Mouse (Mus musculus): ENCODE results near the gene Safb.

DNA sequence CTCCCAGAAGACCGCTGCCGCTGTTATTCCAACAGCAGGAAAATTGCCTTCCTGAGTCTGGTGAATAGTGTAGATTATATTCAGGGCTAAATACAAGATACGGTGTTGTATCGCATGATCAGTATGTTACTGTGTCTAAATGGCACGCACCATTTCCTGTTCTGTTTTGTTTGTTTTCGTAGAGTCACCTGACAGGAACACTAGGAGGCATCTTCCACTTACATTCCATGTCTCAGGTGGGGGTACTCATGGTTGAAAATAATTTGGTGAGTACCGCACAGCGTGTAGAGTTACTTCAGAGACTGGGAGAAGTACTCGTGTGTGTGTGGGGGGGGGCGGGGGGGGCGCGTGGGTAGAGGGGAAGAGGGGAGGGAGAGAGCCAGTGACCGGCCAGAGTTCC lies 62.9 kb downstream of the Safb start:
- TF ChIP-seq CTCF (IDR thresholded peaks at IDR 0.05; ENCODE audit: insufficient read depth, low read depth, low read length) (no peak), POLR2A (IDR thresholded peaks at IDR 0.05; ENCODE audit: insufficient read depth, low read depth, low read length) (no peak)
